Mouse (Mus musculus) stomach, postnatal 0 days (tissue): ENCODE measurements around the gene Arhgap10. TPM values are rescaled to one million over a fixed set of nuclear protein-coding genes. Genes with fewer than 3 reads are reported as not detected.

ENCODE experiments used
- ATAC-seq: fragments of 200-750 bp; cut with Nextera tagmentation; 2 replicates; pipeline ENCODE4 v1.8.0; 2017; ENCODE audit not compliant: low FRiP score, low TSS enrichment
- DNase-seq: peaks from one replicate; pipeline ENCODE4 v3.0.0-alpha.2; 2016; ENCODE audit warnings: low spot score
- H3K27ac ChIP-seq: fragments of 300-500 bp; sonication (generic); replicated peaks from 2 replicates; pipeline ENCODE4 v1.5.1; 2014; ENCODE audit warnings: mild to moderate bottlenecking, control low read depth
- H3K27me3 ChIP-seq: fragments of 300-500 bp; sonication (generic); 2 replicates; pipeline ENCODE4 v1.6.1; 2014; ENCODE audit warnings: low read length; ENCODE audit not compliant: control insufficient read depth, insufficient read depth
- H3K36me3 ChIP-seq: fragments of 300-500 bp; sonication (generic); 2 replicates; pipeline ENCODE4 v1.6.1; 2014; ENCODE audit warnings: low read length, mixed read lengths; ENCODE audit not compliant: control insufficient read depth, insufficient read depth
- H3K4me1 ChIP-seq: fragments of 300-500 bp; sonication (generic); replicated peaks from 2 replicates; pipeline ENCODE4 v1.6.1; 2014; ENCODE audit warnings: antibody characterized with exemption; ENCODE audit not compliant: control insufficient read depth, insufficient read depth
- H3K4me2 ChIP-seq: fragments of 300-500 bp; sonication (generic); replicated peaks from 2 replicates; pipeline ENCODE4 v1.6.1; 2014; ENCODE audit warnings: low read depth, mild to moderate bottlenecking, control low read depth, moderate library complexity
- H3K4me3 ChIP-seq: fragments of 300-500 bp; sonication (generic); 2 replicates; pipeline ENCODE4 v1.5.1; 2014; ENCODE audit warnings: low read depth, low read length, control low read depth
- H3K9ac ChIP-seq: fragments of 300-500 bp; sonication (generic); 2 replicates; pipeline ENCODE4 v1.6.1; 2014; ENCODE audit warnings: mild to moderate bottlenecking, low read length, control low read depth, mixed read lengths
- H3K9me3 ChIP-seq: fragments of 300-500 bp; sonication (generic); 2 replicates; pipeline ENCODE4 v1.6.1; 2016; ENCODE audit warnings: low read length; ENCODE audit not compliant: control insufficient read depth
- CTCF ChIP-seq: IDR thresholded peaks from 2 replicates; pipeline ENCODE4 v1.5.1; 2016; ENCODE audit warnings: antibody characterized with exemption, low read depth, mild to moderate bottlenecking, moderate library complexity
- EP300 ChIP-seq: optimal IDR thresholded peaks from 2 replicates; pipeline ENCODE3; 2016; ENCODE audit warnings: antibody characterized with exemption
- WGBS: fragments of 180-500 bp; shearing (Covaris S2); extraction: QIAGEN DNeasy Blood & Tissue Kit; methylation state at CpG from one replicate; pipeline ENCODE4 v1.1.7; 2014; 5-methylcytosine and 5-hydroxymethylcytosine counted together
- polyA plus RNA-seq: library from polyadenylated mRNA; unstranded; fragments of >200 nt; fragmentation: Nextera tagmentation; extraction: Ambion mirVana; gene quantifications from 2 replicates; pipeline ENCODE4 v1.2.1, GENCODE M21; 2015

Arhgap10 gene
- polyA plus RNA-seq, 1 experiment from 2014 or later, result 18.8 TPM

- TF ChIP-seq EP300 (no peak), CTCF (no peak)
- no peak overlapping the region for H3K27ac ChIP-seq
- ATAC-seq (no peak), DNase-seq (no peak)
- no peaks in the 10 kb centered on the region for H3K27me3 ChIP-seq
- H3K9me3 ChIP-seq, result no peaks in the 10 kb centered on the region
- peaks cover 2% of the 10 kb centered on the region; the same call in 1 of the 2 replicates for H3K36me3 ChIP-seq
- H3K4me3 ChIP-seq, result no peak overlapping the region
- H3K9ac ChIP-seq, result no peak overlapping the region
- 87% methylated on average over 3 of the region's 3 CpGs for WGBS
- H3K4me2 ChIP-seq, result no peak overlapping the region
- H3K4me1 ChIP-seq, result no peaks in the 10 kb centered on the region
Measured at GRCm38 (mm10) chr8:77250094-77250493, 267.7 kb downstream of the Arhgap10 start.

- H3K9me3 ChIP-seq, result no peaks in the 10 kb centered on the region
- WGBS, result 73% methylated on average over 3 of the region's 3 CpGs
- no peak overlapping the region for H3K27ac ChIP-seq
- H3K4me1 ChIP-seq, result no peaks in the 10 kb centered on the region; the same call in 1 of the 2 replicates
- DNase-seq (no peak), ATAC-seq (no peak)
- TF ChIP-seq CTCF (no peak), EP300 (no peak)
- no peak overlapping the region for H3K4me2 ChIP-seq
- H3K9ac ChIP-seq, result no peak overlapping the region
- no peaks in the 10 kb centered on the region for H3K36me3 ChIP-seq
- no peak overlapping the region for H3K4me3 ChIP-seq
- H3K27me3 ChIP-seq, result no peaks in the 10 kb centered on the region
Measured at GRCm38 (mm10) chr8:77241381-77241780, 276.4 kb downstream of the Arhgap10 start.

- no peaks in the 10 kb centered on the region for H3K9me3 ChIP-seq
Measured at GRCm38 (mm10) chr8:77239462-77239861, 278.3 kb downstream of the Arhgap10 start.

GRCm38 (mm10) chr8:77236701-77237100, 281.1 kb downstream of the Arhgap10 start:
- WGBS, result 44% methylated on average over 1 of the region's 1 CpGs
- no peaks in the 10 kb centered on the region for H3K36me3 ChIP-seq
- H3K27ac ChIP-seq, result no peak overlapping the region
- no peak overlapping the region for H3K4me2 ChIP-seq
- ATAC-seq (no peak), DNase-seq (no peak)
- no peak overlapping the region for H3K9ac ChIP-seq
- H3K27me3 ChIP-seq, result no peaks in the 10 kb centered on the region
- H3K4me1 ChIP-seq, result no peaks in the 10 kb centered on the region; the same call in 1 of the 2 replicates
- TF ChIP-seq EP300 (no peak), CTCF (no peak)
- no peak overlapping the region for H3K4me3 ChIP-seq
- no peaks in the 10 kb centered on the region for H3K9me3 ChIP-seq

More at GRCm38 (mm10) chr8:77239462-77239861, 278.3 kb downstream of the Arhgap10 start:
- no peaks in the 10 kb centered on the region for H3K36me3 ChIP-seq
- no peak overlapping the region for H3K27ac ChIP-seq
- H3K4me2 ChIP-seq, result no peak overlapping the region
- no peaks in the 10 kb centered on the region for H3K27me3 ChIP-seq
- H3K4me3 ChIP-seq, result no peak overlapping the region
- H3K9ac ChIP-seq, result no peak overlapping the region
- TF ChIP-seq EP300 (no peak), CTCF (peak; percentile 50)
- ATAC-seq (no peak), DNase-seq (no peak)
- H3K4me1 ChIP-seq, result no peaks in the 10 kb centered on the region; the same call in 1 of the 2 replicates

GRCm38 (mm10) chr8:77232411-77232810, 285.3 kb downstream of the Arhgap10 start:
- no peaks in the 10 kb centered on the region for H3K36me3 ChIP-seq
- TF ChIP-seq EP300 (no peak), CTCF (no peak)
- H3K4me3 ChIP-seq, result no peak overlapping the region
- H3K4me1 ChIP-seq, result no peaks in the 10 kb centered on the region; the same call in 1 of the 2 replicates
- no peaks in the 10 kb centered on the region for H3K27me3 ChIP-seq
- WGBS, result 69% methylated on average over 3 of the region's 3 CpGs
- H3K9ac ChIP-seq, result no peak overlapping the region
- H3K27ac ChIP-seq, result no peak overlapping the region
- DNase-seq (no peak), ATAC-seq (no peak)
- H3K9me3 ChIP-seq, result no peaks in the 10 kb centered on the region
- no peak overlapping the region for H3K4me2 ChIP-seq

- no peak overlapping the region for H3K4me3 ChIP-seq
- no peak for TF ChIP-seq CTCF
- TF ChIP-seq EP300, result no peak
- no peaks in the 10 kb centered on the region for H3K27me3 ChIP-seq
- H3K4me2 ChIP-seq, result no peak overlapping the region
- H3K27ac ChIP-seq, result no peak overlapping the region
- no peaks in the 10 kb centered on the region for H3K9me3 ChIP-seq
- DNase-seq (no peak), ATAC-seq (no peak)
- no peak overlapping the region for H3K9ac ChIP-seq
- WGBS, result 25% methylated on average over 6 of the region's 6 CpGs
- no peaks in the 10 kb centered on the region for H3K36me3 ChIP-seq
- no peaks in the 10 kb centered on the region; the same call in 1 of the 2 replicates for H3K4me1 ChIP-seq
Measured at GRCm38 (mm10) chr8:77231834-77232233, 285.9 kb downstream of the Arhgap10 start.
